Comparison of ENCODE assay signal across 12 mouse cellular contexts in the genomic region with DNA sequence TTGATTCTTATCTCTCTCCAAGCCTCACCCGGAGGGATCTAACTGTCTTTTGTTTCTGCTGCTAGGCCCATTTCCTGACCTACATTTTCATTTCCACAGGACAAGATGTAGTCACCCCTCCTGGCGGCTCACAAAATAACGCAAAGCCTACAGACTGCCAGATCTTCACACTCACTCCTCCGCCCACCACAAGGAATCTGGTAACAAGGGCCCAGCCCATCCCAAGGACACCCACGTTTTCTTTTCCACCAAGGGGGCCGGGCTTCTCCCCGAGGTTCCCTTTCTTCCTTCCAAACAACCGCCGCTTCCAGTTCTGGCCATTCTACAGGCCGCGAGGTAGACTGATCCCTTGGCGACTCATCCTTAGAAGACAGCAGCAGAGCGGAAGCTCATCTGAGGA. TPM values are rescaled to one million over a fixed set of nuclear protein-coding genes. Genes with fewer than 3 reads are reported as not detected.
DNase-seq lines count a peak whose midpoint lies in the region; ATAC-seq and TF ChIP-seq lines count a peak whose summit lies in the region.
"Had no signal": no experiment of that assay in that cellular context is flagged by ENCODE, and none has a peak within 500 bp of the region (broad histone marks: within the 10 kb centered on the region; RNA-seq: fewer than 3 reads in every experiment).

No protein-coding gene starts in this region.

- TF ChIP-seq CTCF in testis, adult 2 months (IDR thresholded peaks at IDR 0.05; ENCODE audit: control insufficient read depth, insufficient read depth, insufficient replicate concordance, low read depth, low read length), result no peak

- no peaks in the 10 kb centered on the region for H3K9me3 ChIP-seq in forebrain, embryonic 12.5 days
- peaks cover 9% of the 10 kb centered on the region; the same call in 1 of the 2 replicates for H3K9me3 ChIP-seq in midbrain, embryonic 10.5 days (replicated peaks)
- H3K9me3 ChIP-seq: stomach, embryonic 15.5 days had no signal

- WGBS in forebrain, embryonic 12.5 days, result 61% methylated on average over 13 of the region's 13 CpGs
- WGBS in midbrain, embryonic 10.5 days, result 63% methylated on average over 13 of the region's 13 CpGs

- TF ChIP-seq POLR2A in testis, adult 2 months (IDR thresholded peaks at IDR 0.05; ENCODE audit: control insufficient read depth, low read depth, low read length), result peak; percentile 24; the same call in 1 of the 2 replicates

- H3K4me3 ChIP-seq in testis, adult 2 months (ENCODE audit: control insufficient read depth, low read depth, low read length), result peak overlapping the region; percentile 69
- H3K4me3 ChIP-seq in forebrain, embryonic 12.5 days (replicated peaks), result no peak overlapping the region
- H3K4me3 ChIP-seq in midbrain, embryonic 10.5 days, result no peak overlapping the region
- H3K4me3 ChIP-seq: stomach, embryonic 15.5 days had no signal

- H3K4me1 ChIP-seq in testis, adult 2 months (ENCODE audit: control insufficient read depth, insufficient read depth, low read length), result peaks cover 7% of the 10 kb centered on the region
- H3K4me1 ChIP-seq in forebrain, embryonic 12.5 days, result no peaks in the 10 kb centered on the region
- 0 out of 2 replicates have a peak, but pooled peaks cover 2% of the 10 kb centered on the region for H3K4me1 ChIP-seq in midbrain, embryonic 10.5 days
- H3K4me1 ChIP-seq: stomach, embryonic 15.5 days had no signal

- H3K27ac ChIP-seq in testis, adult 2 months (ENCODE audit: control insufficient read depth, insufficient read depth, low read depth, low read length), result peak overlapping the region; percentile 71
- no peak overlapping the region for H3K27ac ChIP-seq in forebrain, embryonic 12.5 days
- no peak overlapping the region for H3K27ac ChIP-seq in midbrain, embryonic 10.5 days (replicated peaks)
- H3K27ac ChIP-seq: stomach, embryonic 15.5 days had no signal

- H3K36me3 ChIP-seq in testis, adult 2 months (ENCODE audit: control insufficient read depth, insufficient read depth, low read length), result no peaks in the 10 kb centered on the region
- no peaks in the 10 kb centered on the region for H3K36me3 ChIP-seq in forebrain, embryonic 12.5 days (replicated peaks)
- H3K36me3 ChIP-seq in midbrain, embryonic 10.5 days, result no peaks in the 10 kb centered on the region
- H3K36me3 ChIP-seq: stomach, embryonic 15.5 days had no signal

- H3K9ac ChIP-seq in forebrain, embryonic 12.5 days, result no peak overlapping the region
- H3K9ac ChIP-seq: lung, embryonic 14.5 days; stomach, embryonic 15.5 days had no signal

- peak; percentile 5 for DNase-seq in lung, postnatal 14 days
- DNase-seq in lung, postnatal 25 days (ENCODE audit: low spot score), result no peak
- DNase-seq in adrenal gland, postnatal 25 days, result peak; percentile 13
- DNase-seq in layer of hippocampus, postnatal 10 days (ENCODE audit: low spot score in 2 of 2), result peak; percentile 22 to 34
- no peak for DNase-seq in midbrain, embryonic 10.5 days (ENCODE audit: low spot score)
- DNase-seq: kidney, adult 2 months; lung, embryonic 14.5 days had no signal

- H3K27me3 ChIP-seq in testis, adult 2 months (ENCODE audit: control insufficient read depth, insufficient read depth, low read length), result no peaks in the 10 kb centered on the region
- no peaks in the 10 kb centered on the region for H3K27me3 ChIP-seq in forebrain, embryonic 12.5 days
- H3K27me3 ChIP-seq in midbrain, embryonic 10.5 days (ENCODE audit: low read depth, poor library complexity, severe bottlenecking), result no peaks in the 10 kb centered on the region
- H3K27me3 ChIP-seq: stomach, embryonic 15.5 days had no signal

- no peak for ATAC-seq in forebrain, embryonic 12.5 days (ENCODE audit: low FRiP score)
- ATAC-seq: activated CD4-positive, CD25-positive, alpha-beta regulatory T cell, adult 4 months had no signal

- H3K4me2 ChIP-seq in forebrain, embryonic 12.5 days, result no peak overlapping the region
- H3K4me2 ChIP-seq: lung, embryonic 14.5 days; stomach, embryonic 15.5 days had no signal

RNA-seq across cellular contexts. Expression of gene Odaph, which starts 7.3 kb away (rescaled TPM):
- total RNA-seq in adrenal gland, postnatal 25 days (2021), result not detected in 2 replicates
- total RNA-seq in layer of hippocampus, postnatal 10 days (2021), result under 1 TPM in 1 of 2 experiments, not detected in 1; 0.22 TPM
- 1.0 and 2.1 TPM in 2 replicates for polyA plus RNA-seq in testis, adult 2 months (2012; rRNA removed)
- not detected in 2 replicates for polyA plus RNA-seq in forebrain, embryonic 12.5 days (2016; fragmentation: Nextera tagmentation; extraction: Ambion mirVana)
- polyA plus RNA-seq in midbrain, embryonic 10.5 days (2016; fragmentation: Nextera tagmentation; extraction: Ambion mirVana), result not detected in 2 replicates
- polyA plus RNA-seq: activated CD4-positive, CD25-positive, alpha-beta regulatory T cell, adult 4 months; gonadal fat pad, adult 2 months; lung, embryonic 14.5 days had no signal

RNA-seq across cellular contexts. Expression of gene Rchy1, which starts 31.7 kb away (rescaled TPM):
- total RNA-seq in adrenal gland, postnatal 25 days (2021), result 66.9 and 85.4 TPM in 2 replicates
- total RNA-seq in layer of hippocampus, postnatal 10 days (2021), result 10 to 100 TPM; 48.0 to 53.2 TPM
- 26.3 and 31.0 TPM in 2 replicates for polyA plus RNA-seq in testis, adult 2 months (2012; rRNA removed)
- 61.2 and 65.2 TPM in 2 replicates for polyA plus RNA-seq in forebrain, embryonic 12.5 days (2016; fragmentation: Nextera tagmentation; extraction: Ambion mirVana)
- polyA plus RNA-seq in midbrain, embryonic 10.5 days (2016; fragmentation: Nextera tagmentation; extraction: Ambion mirVana), result 58.0 and 64.7 TPM in 2 replicates

RNA-seq across cellular contexts. Expression of gene Cdkl2, which starts 49.1 kb away (rescaled TPM):
- total RNA-seq in adrenal gland, postnatal 25 days (2021), result 4.6 and 6.5 TPM in 2 replicates
- 10 to 100 TPM; 84.3 to 87.2 TPM for total RNA-seq in layer of hippocampus, postnatal 10 days (2021)
- polyA plus RNA-seq in testis, adult 2 months (2012; rRNA removed), result 25.3 and 28.8 TPM in 2 replicates
- 0.77 and 0.88 TPM in 2 replicates for polyA plus RNA-seq in forebrain, embryonic 12.5 days (2016; fragmentation: Nextera tagmentation; extraction: Ambion mirVana)
- 0.24 and 0.28 TPM in 2 replicates for polyA plus RNA-seq in midbrain, embryonic 10.5 days (2016; fragmentation: Nextera tagmentation; extraction: Ambion mirVana)

Comparison
In these comparisons a context has a peak if more than half of its experiments do, and no peak if none do; other contexts are left out.
1. DNase-seq: peak in lung, postnatal 14 days (single experiment), adrenal gland, postnatal 25 days (single experiment) and layer of hippocampus, postnatal 10 days (2 of 2); none in lung, postnatal 25 days (single experiment) and midbrain, embryonic 10.5 days (single experiment).
2. RNA of gene Cdkl2, which starts 49.1 kb away (polyA plus RNA-seq): 25.3 to 28.8 TPM in testis, adult 2 months; 0.77 to 0.88 TPM in forebrain, embryonic 12.5 days and 0.24 to 0.28 TPM in midbrain, embryonic 10.5 days; every median in the first group is over 10 times any median in the second.